Mouse (Mus musculus) large intestine, adult 2 months (tissue): ENCODE measurements around the gene Clps. TPM values are rescaled to one million over a fixed set of nuclear protein-coding genes. Genes with fewer than 3 reads are reported as not detected.

Source experiments
- DNase-seq: peaks from one replicate; pipeline ENCODE4 v3.0.0-alpha.2; 2012; ENCODE audit warnings: low read depth, low spot score
- WGBS: fragments of 180-500 bp; shearing (Covaris S2); methylation state at CpG from one replicate; pipeline ENCODE4 v1.1.7; 2018; 5-methylcytosine and 5-hydroxymethylcytosine counted together
- polyA plus RNA-seq: library from polyadenylated mRNA; depleted of rRNA; stranded (reverse); fragments of >200 nt; gene quantifications from 2 replicates; pipeline ENCODE4 v1.2.3, GENCODE M21; 2012; rRNA removed

The Clps gene
- polyA plus RNA-seq, result 606 and 786 TPM in 2 replicates

GRCm38 (mm10) chr17:28560598-28560997 lies at the start of gene Clps:
Gene Clps (minus strand): TSS chr17:28560766.
- WGBS, result 69% methylated on average over 4 of the region's 4 CpGs
- no peak for DNase-seq

DNA sequence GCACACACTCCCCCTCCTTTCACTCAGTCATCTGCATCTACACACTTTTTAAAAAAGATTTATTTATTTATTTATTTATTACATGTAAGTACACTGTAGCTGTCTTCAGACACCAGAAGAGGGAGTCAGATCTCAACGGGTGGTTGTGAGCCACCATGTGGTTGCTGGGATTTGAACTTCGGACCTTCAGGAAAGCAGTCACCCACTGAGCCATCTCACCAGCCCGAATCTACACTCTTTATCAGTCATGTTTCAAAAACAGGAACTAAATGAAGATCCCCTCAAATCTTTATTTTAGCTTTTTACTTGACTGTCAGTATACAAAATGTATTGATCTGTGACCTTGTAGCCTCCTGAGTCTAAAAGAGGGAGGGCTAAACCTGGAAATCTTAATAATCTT lies 49.0 kb upstream of the Clps start:
- no peak for DNase-seq
- 44% methylated on average over 3 of the region's 3 CpGs for WGBS

GRCm38 (mm10) chr17:28601557-28602250 lies 41.1 kb upstream of the Clps start:
- DNase-seq, result no peak
- WGBS, result 86% methylated on average over 9 of the region's 9 CpGs

DNA sequence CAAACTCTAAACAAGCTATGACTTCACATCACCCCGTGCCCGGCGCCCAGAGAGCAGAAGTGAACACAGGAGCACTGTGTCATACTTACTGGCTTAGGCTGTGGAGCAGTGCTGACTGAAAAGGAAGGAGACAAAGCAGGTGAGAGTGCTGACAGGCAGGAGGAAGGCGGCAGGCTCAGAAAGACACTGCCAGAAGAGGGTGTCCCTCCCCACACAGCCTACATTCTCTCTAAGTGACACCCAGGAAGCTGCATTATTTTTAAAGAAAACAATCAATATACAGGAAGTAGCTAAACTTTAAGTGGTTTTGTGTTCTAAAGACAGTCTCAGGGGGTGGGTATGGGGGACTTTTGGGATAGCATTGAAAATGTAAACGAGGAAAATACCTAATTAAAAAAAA lies 40.2 kb upstream of the Clps start:
- DNase-seq, result no peak
- WGBS, result 78% methylated on average over 5 of the region's 5 CpGs

GRCm38 (mm10) chr17:28593965-28594364 lies 33.4 kb upstream of the Clps start:
- DNase-seq, result no peak
- WGBS, result 54% methylated on average over 4 of the region's 4 CpGs

DNA sequence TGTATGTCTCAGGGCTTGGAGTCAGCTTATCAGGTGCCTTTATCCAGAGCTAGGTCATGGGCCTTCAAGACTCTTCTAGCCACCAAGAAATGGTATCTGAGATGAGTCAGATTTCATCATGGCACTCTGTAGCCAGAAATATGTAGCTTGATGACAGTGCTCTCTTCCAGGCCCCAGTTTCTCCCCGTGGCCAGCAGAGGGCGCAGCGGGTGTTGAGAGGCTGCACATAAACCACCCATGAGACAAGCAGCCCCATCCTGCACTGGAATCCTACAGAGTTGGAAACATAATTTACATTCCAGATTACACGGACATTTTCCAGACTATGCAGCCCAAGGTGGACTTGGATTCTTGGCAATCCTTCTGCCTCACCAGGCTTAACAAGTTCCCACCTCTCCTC lies 32.4 kb upstream of the Clps start:
- WGBS, result 10% methylated on average over 4 of the region's 4 CpGs
- peak; percentile 39 for DNase-seq

DNA sequence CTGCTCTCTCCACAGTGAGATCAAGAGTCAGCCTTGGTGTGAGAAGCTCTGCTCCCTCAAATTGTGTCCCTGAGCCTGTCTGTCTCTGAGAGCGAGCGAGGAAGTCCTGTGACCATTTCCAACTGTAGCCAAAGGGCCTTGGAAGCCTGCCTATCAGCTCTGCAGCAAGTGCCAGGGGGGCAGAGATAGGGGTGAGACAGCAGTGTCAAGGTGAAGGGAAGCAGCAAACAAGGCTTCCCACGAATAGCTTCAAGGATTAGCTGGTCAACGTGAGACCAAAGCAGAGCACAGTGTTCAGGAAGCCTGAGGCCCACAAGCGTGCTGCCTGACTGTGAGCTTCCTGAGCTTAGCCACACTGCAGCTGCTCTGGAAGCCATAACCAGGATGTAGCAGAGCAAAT lies 30.9 kb upstream of the Clps start:
- DNase-seq, result no peak
- 91% methylated on average over 5 of the region's 5 CpGs for WGBS

GRCm38 (mm10) chr17:28590596-28590995 lies 30.0 kb upstream of the Clps start:
- no peak for DNase-seq
- 80% methylated on average over 3 of the region's 3 CpGs for WGBS

GRCm38 (mm10) chr17:28588591-28588990 lies 28.0 kb upstream of the Clps start:
- WGBS, result 46% methylated on average over 2 of the region's 2 CpGs
- no peak for DNase-seq

DNA sequence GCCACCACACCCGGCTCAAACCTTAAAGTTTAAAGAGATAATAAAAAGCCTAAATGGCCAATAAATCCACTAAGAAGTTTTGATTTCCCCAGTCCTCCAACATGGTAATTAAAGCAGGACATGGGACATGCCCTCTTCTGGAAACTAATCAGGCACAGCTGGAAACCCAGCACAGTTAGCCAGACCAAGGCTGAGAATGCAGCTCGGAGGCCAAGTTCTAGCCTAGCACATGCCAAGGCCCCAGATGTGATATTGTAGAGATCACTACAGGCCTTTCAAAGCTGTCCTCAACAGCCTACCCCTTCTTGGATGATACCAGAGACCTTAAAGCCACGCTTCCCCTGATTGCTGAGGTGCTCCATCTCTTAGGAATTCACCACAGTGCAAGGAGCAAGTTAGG lies 25.9 kb upstream of the Clps start:
- 51% methylated on average over 3 of the region's 3 CpGs for WGBS
- DNase-seq, result no peak

DNA sequence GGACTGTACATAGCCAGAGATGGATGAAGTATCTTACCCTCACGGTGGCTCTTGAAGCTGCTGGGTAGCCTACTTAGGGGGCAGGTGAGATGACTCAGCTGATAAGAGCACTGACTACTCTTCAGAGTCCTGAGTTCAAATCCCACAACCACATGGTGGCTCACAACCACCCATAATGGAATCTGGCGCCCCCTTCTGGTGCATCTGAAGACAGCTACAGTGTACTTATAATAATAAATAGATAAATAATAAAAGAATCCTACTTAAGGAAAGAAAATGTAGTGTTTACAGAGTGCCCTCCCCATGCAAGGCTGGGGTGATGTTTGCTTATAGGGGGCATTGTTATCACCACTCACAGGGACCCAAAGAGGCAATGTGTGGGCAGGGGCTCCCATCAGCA lies 20.5 kb upstream of the Clps start:
- WGBS, result 60% methylated on average over 2 of the region's 2 CpGs
- DNase-seq, result no peak

DNA sequence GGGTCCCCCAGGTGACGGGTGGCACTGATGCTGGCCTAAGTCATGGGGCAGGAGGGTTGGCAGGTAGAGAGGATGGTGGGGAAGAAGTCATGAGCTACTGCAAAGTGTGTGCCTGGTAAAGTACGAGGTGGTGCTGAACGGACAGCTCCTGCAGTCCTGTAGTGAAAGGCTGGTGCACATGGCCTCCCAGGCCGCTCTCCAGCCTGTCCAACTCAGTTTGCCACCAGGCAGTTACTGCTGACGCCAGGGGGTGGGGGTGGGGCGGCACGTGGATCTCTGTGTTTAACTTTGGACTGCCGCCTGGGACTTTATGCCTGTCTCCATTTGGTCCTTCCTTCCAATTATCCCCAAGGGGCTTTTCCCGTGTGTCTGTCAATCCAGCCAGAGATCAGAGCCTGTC lies 19.8 kb upstream of the Clps start:
- 3% methylated on average over 9 of the region's 9 CpGs for WGBS
- DNase-seq, result no peak

GRCm38 (mm10) chr17:28575244-28576125 lies 14.9 kb upstream of the Clps start, which contains the start of gene Lhfpl5:
Gene Lhfpl5 (plus strand): TSS chr17:28575641.
- no peak for DNase-seq
- 18% methylated on average over 50 of the region's 50 CpGs for WGBS

- WGBS, result 75% methylated on average over 6 of the region's 6 CpGs
- no peak for DNase-seq
Observed at GRCm38 (mm10) chr17:28572941-28573340, 12.4 kb upstream of the Clps start.

GRCm38 (mm10) chr17:28572521-28572920 lies 12.0 kb upstream of the Clps start:
- 80% methylated on average over 7 of the region's 7 CpGs for WGBS
- no peak for DNase-seq

GRCm38 (mm10) chr17:28571868-28572267 lies 11.3 kb upstream of the Clps start:
- no peak for DNase-seq
- WGBS, result 52% methylated on average over 3 of the region's 3 CpGs

- DNase-seq, result no peak
- WGBS, result 56% methylated on average over 3 of the region's 3 CpGs
Observed at GRCm38 (mm10) chr17:28567541-28567940, 7.0 kb upstream of the Clps start.

GRCm38 (mm10) chr17:28565181-28565580 lies 4.6 kb upstream of the Clps start:
- no peak for DNase-seq

GRCm38 (mm10) chr17:28561613-28562012 lies 1.0 kb upstream of the Clps start:
- DNase-seq, result no peak
- WGBS, result 20% methylated on average over 7 of the region's 7 CpGs

DNA sequence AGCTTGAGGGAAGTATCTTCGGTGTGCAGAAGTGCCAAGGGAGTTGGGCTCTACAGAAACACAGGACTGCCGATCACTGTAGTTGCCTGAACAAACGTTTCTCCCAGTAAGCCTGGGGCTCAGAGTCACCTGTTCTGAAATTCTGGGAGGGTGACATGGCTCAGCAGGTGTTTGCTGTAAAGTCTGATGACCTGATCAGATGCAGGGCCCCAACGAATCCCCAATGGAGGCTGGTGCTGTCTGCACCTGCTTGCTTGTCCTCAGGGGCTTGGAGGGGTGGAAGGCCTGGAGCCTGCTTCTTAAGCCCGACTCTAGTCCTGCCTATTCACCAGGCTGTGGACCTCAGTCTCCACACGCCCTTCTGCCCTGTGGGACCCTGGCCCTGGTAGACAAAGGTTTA lies 2.8 kb downstream of the Clps start:
- WGBS, result 59% methylated on average over 6 of the region's 6 CpGs
- no peak for DNase-seq
